Mouse (Mus musculus): ENCODE results near the gene Rfwd3. TPM values are rescaled to one million over a fixed set of nuclear protein-coding genes. Genes with fewer than 3 reads are reported as not detected.
A peak's percentile ranks its signal among the peaks of the same experiment; 100 is the strongest.

The Rfwd3 gene
- total and polyA plus RNA-seq, 3 experiments = 54.2 to 63.2 TPM; not detected in 1

DNA sequence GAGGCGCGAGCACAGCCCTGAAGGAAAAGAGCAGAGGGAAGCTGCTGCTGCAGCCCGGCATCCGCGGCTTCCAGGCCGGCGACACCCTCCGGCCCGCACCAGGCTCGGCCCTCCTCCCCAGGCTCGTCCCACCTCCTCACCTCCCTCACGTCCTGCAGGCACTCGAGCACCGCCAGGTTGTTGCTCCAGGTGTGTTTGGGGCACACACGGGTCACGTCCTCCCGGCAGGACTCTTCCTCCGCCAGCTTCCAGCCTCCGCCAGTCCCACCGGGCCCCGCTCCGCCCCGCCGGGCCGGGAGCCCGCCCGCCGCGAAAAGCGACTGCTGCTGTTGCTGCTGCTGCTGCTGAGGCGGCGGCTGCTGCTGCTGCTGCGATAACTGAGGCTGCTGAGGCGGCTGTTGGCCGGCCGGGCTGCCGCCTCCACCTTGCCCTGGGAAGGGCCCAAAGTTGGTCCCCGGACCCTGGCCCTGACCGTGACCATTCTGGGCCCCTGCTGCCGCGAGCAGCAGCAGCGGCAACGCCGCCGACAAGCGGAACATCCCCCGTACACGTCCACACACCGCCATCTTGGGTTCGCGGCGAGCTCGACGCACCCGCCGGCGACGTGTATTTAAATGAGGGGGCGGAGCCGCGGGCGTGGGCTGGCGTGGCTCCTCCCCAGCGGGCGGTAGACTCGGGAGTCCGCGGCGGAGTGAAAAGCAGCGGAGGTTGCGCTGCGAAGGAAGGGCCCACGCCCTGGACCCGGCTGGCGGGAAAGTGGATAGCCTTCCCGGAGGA lies 41.2 kb downstream of the Rfwd3 start, which contains the start of gene Glg1 (continued):
- no peak; the same call in none of the 2 replicates for TF ChIP-seq MAX (IDR thresholded peaks at IDR 0.05; ENCODE audit: low read length)
- peak; percentile 64 for TF ChIP-seq TCF12 (IDR thresholded peaks at IDR 0.05; ENCODE audit: low read depth, low read length)
- TF ChIP-seq MEF2A (IDR thresholded peaks at IDR 0.05; ENCODE audit: extremely low read depth, insufficient replicate concordance, low read depth, low read length, poor library complexity, severe bottlenecking) = peak; percentile 26; the same call in 1 of the 2 replicates

DNA sequence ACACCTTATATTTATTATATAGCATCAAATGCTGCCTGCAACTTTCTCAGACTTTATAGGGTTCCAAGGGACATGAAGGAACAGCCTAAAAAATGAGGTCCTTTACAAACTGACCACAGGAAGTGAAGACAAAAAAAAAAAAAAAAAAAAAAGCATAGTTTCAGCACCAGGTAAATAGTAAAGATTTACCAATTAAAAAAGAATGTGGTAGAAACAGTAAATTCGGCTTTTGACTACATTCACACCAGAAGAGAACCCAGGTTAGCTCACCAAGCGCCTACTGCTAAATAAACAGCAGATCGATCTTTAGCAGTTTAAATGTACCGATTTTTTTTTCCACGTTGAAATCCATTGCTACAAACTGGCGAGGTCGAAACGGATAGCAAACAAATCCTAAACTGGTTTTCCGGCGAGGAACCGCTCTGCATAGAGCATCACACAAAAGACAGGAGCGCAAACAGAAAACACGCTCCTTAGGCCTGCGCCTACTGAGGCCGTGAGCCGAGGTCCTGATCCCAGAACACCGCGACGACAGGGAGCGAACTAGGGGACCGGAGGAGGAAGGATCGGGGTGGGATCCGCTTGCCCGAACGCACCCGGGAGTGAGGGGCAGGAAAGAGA lies 41.9 kb downstream of the Rfwd3 start:
- H3K9ac ChIP-seq (ENCODE audit: control insufficient read depth, low read depth, low read length, poor library complexity, severe bottlenecking) = peak overlapping the region; percentile 83
- peaks cover 2 to 13% of the 10 kb centered on the region in 2 experiments; a peak in 2 of 4 replicates for H3K36me3 ChIP-seq (ENCODE audit: control insufficient read depth in 1 of 2, insufficient read depth in 2 of 2, low read length in 2 of 2)
- peak overlapping the region; percentile 77 to 94 for H3K4me3 ChIP-seq (ENCODE audit: control insufficient read depth in 1 of 2, insufficient read depth in 1 of 2, low read depth in 2 of 2, low read length in 2 of 2)
- peaks cover 6 to 13% of the 10 kb centered on the region in 2 experiments for H3K4me1 ChIP-seq (ENCODE audit: control insufficient read depth in 1 of 2, insufficient read depth in 2 of 2, low read length in 2 of 2)
- peaks cover 30% of the 10 kb centered on the region for H3K79me2 ChIP-seq (ENCODE audit: control insufficient read depth, insufficient read depth, low read length, poor library complexity)
- no peaks in the 10 kb centered on the region for H3K9me3 ChIP-seq (replicated peaks; ENCODE audit: insufficient read depth, low read length)
- H3K27ac ChIP-seq (ENCODE audit: control insufficient read depth, low read depth, low read length) = peak overlapping the region; percentile 73
- TF ChIP-seq MXI1 (IDR thresholded peaks at IDR 0.05; ENCODE audit: low read depth, low read length) (peak; percentile 9; the same call in 1 of the 2 replicates), CHD2 (IDR thresholded peaks at IDR 0.05; ENCODE audit: low read length) (no peak), ZKSCAN1 (IDR thresholded peaks at IDR 0.05; ENCODE audit: low read depth, low read length) (0 out of 2 replicates have a peak, but pooled peaks have one; percentile 9), ZNF384 (IDR thresholded peaks at IDR 0.05; ENCODE audit: low read depth, low read length) (peak; percentile 34; the same call in 1 of the 2 replicates)
- no peak for DNase-seq (ENCODE audit: low read depth, low spot score)
- H3K27me3 ChIP-seq (ENCODE audit: control insufficient read depth in 1 of 2, insufficient read depth in 2 of 2, low read length in 2 of 2) = no peaks in the 10 kb centered on the region

DNA sequence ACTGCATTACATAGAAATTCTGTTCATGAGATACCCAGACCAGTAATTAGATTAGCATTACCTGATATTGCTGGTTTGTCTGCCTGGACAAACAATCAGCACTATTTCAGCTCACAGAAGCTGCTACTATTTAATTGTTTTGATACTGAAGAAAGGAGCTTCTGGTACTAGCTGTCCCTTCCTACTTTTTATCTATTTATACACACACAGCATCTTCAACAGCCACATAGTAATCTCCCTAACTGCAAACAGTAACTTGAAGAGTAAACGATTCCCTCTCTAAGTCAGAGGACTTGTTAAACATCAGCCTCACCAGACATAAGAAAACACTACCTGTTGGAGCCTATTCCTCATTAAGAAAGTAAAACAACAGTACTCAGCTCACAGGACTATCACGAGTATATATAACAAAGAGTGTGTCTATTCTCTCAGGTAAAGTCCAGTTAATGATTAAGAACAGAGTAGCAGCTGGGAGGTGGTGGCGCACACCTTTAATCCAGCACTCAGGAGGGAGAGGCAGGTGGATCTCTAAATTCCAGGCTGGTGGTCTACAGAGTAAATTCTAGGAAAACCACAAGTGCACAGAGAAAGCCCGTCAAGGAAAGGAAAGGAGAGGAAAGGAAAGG lies 47.4 kb downstream of the Rfwd3 start:
- no peaks in the 10 kb centered on the region for H3K9me3 ChIP-seq (replicated peaks; ENCODE audit: insufficient read depth, low read length)
- H3K4me3 ChIP-seq (ENCODE audit: control insufficient read depth in 1 of 2, insufficient read depth in 1 of 2, low read depth in 2 of 2, low read length in 2 of 2) = peak overlapping the region in 1 of 2 experiments; percentile 25; a peak in 1 of 4 replicates
- peaks cover 7 to 23% of the 10 kb centered on the region in 2 experiments for H3K4me1 ChIP-seq (ENCODE audit: control insufficient read depth in 1 of 2, insufficient read depth in 2 of 2, low read length in 2 of 2)
- peak; percentile 73 for DNase-seq (ENCODE audit: low read depth, low spot score)
- peaks cover 37% of the 10 kb centered on the region for H3K79me2 ChIP-seq (ENCODE audit: control insufficient read depth, insufficient read depth, low read length, poor library complexity)
- TF ChIP-seq MYC (IDR thresholded peaks at IDR 0.05; ENCODE audit: low read depth, low read length) (0 out of 2 replicates have a peak, but pooled peaks have one; percentile 29), TAL1 (IDR thresholded peaks at IDR 0.05; ENCODE audit: low read length) (peak; percentile 59), TCF12 (IDR thresholded peaks at IDR 0.05; ENCODE audit: low read depth, low read length) (peak; percentile 76), POLR2A (IDR thresholded peaks at IDR 0.05; ENCODE audit: control insufficient read depth in 1 of 2, insufficient read depth in 1 of 2, low read depth in 1 of 2, low read length in 2 of 2, poor library complexity in 1 of 2) (no peak), MYB (IDR thresholded peaks at IDR 0.05; ENCODE audit: low read depth, low read length) (peak; percentile 96), RAD21 (IDR thresholded peaks at IDR 0.05; ENCODE audit: low read depth, low read length) (no peak), JUND (IDR thresholded peaks at IDR 0.05; ENCODE audit: low read depth, low read length) (no peak), NELFE (IDR thresholded peaks at IDR 0.05; ENCODE audit: low read depth, low read length) (0 out of 2 replicates have a peak, but pooled peaks have one; percentile 6), RCOR1 (IDR thresholded peaks at IDR 0.05; ENCODE audit: low read depth, low read length) (peak; percentile 61), SIN3A (IDR thresholded peaks at IDR 0.05; ENCODE audit: low read length) (peak; percentile 79), TBP (IDR thresholded peaks at IDR 0.05; ENCODE audit: low read depth, low read length) (no peak), EP300 (IDR thresholded peaks at IDR 0.05; ENCODE audit: low read depth in 1 of 2, low read length in 2 of 2) (peak; percentile 90 to 95), POLR2AphosphoS2 (IDR thresholded peaks at IDR 0.05; ENCODE audit: low read length) (no peak), GATA1 (IDR thresholded peaks at IDR 0.05; ENCODE audit: low read depth, low read length) (peak; percentile 84)
- peak overlapping the region; percentile 72 for H3K27ac ChIP-seq (ENCODE audit: control insufficient read depth, low read depth, low read length)
- H3K9ac ChIP-seq (ENCODE audit: control insufficient read depth, low read depth, low read length, poor library complexity, severe bottlenecking) = no peak overlapping the region
- H3K27me3 ChIP-seq (ENCODE audit: control insufficient read depth in 1 of 2, insufficient read depth in 2 of 2, low read length in 2 of 2) = no peaks in the 10 kb centered on the region
- peaks cover 2 to 27% of the 10 kb centered on the region in 2 experiments; a peak in 3 of 4 replicates for H3K36me3 ChIP-seq (ENCODE audit: control insufficient read depth in 1 of 2, insufficient read depth in 2 of 2, low read length in 2 of 2)

Measured in MEL (cell line).